Mouse (Mus musculus) left cerebral cortex, postnatal 36 days (tissue): Measurements from ENCODE around the gene Ptprn. TPM values are rescaled to one million over a fixed set of nuclear protein-coding genes. Genes with fewer than 3 reads are reported as not detected.

Experiments
- DNase-seq, 2 experiments: peaks; one replicate each; pipeline ENCODE4 v3.0.0; 2021 to 2022; ENCODE audit warnings: low spot score in 2 of 2, mixed read lengths in 1 of 2
- intact Hi-C: fragments of 180-260 bp; cut with DNase I; formaldehyde crosslinking; loops from one replicate; pipeline ENCODE4 v1.15.1; 2025
- total RNA-seq, 2 experiments: library from RNA; stranded (reverse); gene quantifications; 2 replicates each; pipeline ENCODE4 v1.2.3; 2021

Gene Ptprn
- total RNA-seq: 100 to 1,000 TPM; 468 to 499 TPM

DNA sequence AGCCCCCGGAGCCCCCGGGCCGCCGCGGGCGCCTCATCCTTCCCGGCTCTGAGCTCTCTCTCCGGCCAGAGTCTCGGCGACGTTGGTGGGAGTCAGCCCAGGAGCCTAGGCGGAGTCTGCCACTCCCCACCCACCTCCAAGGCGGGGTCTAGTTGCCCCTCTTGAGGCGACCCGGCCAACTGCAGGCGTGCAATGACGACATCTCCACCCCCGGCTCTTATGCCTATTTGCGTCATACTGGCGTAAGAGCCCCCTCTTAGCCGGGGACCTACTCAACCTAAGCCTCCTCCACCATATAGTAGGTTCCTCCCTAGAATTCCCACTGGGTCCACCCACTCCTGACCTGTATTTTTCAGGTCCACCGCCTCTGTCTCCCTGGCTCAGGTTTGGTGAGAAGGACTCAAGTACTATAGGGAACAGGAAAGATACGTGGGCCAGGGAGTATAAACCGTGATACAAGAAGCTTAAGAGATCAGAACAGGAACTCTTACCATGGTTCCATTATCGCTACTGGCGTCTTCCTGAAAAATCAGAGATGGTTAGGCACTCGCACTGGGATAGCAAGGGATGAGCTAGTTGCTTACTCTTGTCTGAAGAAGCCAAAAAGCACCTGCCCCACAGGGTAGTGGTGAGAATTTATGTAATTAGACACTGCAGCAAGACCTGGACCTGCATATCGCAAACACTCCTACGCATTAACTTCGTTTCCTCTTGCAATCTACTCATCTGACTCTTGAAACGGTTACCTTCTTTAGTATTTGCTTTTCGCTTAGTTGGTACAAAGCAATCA lies at the start of gene Ptprn:
TSS of gene Ptprn (minus strand) at position 412 of the 790 bp plus-strand sequence.
- intact Hi-C loops: loop anchor here (2.0 kb wide), 1 partner anchor 15 kb away; the partner anchor contains the start of gene Resp18
- peak; percentile 78 to 88 for DNase-seq

DNA sequence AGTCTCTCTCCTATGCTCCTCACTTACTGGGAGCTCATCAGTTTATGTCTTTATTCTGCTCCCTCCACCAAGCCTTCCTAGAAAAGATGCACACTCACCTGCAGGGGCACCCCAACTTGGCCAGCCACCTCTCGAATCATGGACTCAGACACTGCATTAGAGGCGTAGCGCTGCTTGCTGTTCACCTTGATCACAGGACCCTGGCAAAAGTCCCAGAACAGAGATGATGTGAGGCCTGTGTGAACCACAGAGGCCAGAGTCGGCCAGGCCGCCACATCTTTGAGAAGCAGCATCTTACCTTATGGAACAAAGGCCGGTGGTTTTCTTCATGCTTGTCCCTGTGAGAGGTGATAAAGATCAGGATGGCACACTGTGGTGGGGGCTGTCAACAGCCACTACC lies 47.4 kb upstream of the Ptprn start:
- no peak for DNase-seq
- intact Hi-C loops: no loop called here

DNA sequence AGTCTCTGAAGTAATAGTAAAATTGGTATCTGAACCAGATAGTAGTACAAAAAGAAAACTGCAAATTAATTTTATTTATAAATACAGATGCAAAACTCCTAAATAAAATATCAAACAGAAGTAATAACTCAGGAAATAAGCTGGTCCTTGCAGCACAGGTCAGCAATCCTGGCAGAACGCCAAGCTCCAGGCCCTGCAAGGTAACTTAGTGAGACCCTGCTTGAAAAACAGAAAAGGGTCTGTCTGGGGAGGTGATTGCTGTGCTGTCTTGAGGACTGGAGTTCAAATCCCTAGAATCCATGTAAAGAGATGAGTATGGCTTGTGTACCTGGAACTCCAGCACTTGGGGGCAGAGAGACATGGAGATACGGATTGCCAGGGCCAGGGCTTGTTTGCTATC lies 40.4 kb upstream of the Ptprn start:
- DNase-seq: no peak
- intact Hi-C loops: no loop called here

DNA sequence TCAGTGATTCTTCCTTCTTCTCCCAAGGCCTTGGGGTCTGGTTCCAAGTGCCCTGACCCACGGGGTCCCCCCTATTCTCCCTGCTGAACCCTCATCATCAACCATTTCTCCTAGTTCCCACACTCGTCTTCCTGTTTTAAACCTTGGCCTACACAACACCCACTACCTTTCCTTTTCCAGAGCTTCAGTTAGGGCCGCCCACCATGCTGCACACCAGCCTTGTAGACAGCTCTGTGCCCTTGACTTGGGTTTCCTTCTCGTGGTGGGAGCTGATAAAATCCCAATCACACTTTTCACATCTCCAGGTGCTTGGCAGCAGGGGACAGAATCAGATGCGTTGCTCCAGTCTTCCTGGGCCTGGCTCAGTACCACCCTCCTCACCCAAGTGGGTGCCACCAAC lies 30.0 kb upstream of the Ptprn start:
- peak in 1 of 2 experiments; percentile 49 for DNase-seq
- intact Hi-C loops: no loop called here

DNA sequence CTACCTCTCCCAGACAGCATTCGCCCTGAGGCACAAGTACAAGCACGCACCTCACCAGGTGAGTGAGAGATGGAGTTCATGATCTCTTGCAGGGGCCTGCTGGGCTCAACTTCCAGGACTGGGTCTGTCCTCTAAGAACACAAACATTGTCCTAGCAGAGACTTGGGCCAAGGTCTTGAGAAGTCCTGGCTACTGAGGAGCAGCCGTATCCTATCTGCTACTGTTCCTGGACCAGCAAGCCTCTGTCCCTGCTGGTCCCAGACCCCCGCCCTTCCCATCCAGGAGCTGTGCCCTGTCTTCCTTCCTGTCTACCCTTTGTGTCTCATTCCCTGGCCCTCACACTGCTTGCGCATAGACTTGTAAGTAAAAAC lies 29.0 kb upstream of the Ptprn start:
- intact Hi-C loops: no loop called here
- no peak for DNase-seq

DNA sequence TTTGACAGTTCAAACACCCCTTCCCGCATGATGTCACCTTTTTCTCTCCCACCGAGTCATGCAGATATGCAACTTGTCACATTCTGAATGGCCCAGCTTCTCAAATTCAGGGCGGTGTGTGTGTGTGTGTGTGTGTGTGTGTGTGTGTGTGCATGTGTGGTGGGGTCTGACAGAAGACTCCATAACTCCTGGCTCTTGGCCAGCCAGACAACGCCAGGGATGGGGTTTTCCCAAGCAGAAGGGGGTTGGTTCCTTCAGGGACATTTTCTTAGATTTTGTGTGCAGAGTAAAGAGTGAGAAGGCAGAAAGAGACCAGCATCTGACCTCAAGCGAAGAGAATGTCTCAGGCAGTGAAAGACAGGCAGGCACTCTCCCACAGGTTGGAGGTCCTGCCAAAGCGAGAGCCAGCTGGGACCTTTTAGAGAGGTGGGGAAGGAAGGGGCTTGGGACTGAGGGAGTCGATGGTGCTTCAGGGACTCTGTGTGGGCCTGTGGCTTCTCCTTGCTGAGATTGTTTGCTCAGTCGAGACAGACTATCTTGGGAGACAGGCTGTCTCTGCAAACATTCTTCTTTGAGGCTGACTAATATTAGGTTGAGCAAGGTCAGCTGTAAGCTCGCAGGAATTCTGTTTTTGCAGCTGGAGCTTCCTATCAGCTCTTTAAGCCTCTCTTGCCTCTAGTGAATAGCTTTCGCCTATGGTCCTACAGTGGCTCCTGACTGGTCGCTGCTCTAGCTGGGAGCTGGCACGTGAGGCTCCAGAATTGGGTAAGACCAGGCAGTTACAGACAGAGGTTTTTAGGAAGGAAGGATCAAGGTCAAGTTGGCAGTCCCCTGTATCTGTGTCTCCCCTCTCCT lies 28.4 kb upstream of the Ptprn start:
- no peak for DNase-seq
- intact Hi-C loops: no loop called here

GRCm38 (mm10) chr1:75291321-75291720 lies 27.0 kb upstream of the Ptprn start:
- DNase-seq: no peak
- intact Hi-C loops: loop anchor here (2.0 kb wide), 2 partner anchors 29 to 37 kb away; no protein-coding TSS in a partner anchor

DNA sequence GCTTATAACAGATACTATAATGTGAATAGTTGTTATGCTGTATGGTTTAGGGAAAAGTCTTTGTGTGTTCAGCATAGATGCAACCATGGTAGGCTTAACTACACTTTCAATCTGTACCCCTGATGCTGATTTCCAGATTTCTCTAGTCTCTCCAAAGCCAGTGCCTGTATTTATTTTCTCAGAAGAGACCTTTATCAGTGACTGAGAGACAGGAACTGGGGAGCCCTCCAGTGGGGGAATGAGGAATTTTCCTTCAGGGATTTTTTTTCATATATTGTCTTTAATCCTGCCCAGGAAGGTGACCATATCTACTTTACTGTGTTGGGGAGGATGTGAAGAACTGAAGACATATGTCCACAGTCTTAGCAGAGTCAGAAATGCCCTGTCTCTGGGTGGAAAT lies 26.3 kb upstream of the Ptprn start:
- intact Hi-C loops: loop anchor here (2.0 kb wide), 2 partner anchors 28 to 36 kb away; no protein-coding TSS in a partner anchor
- DNase-seq: no peak

DNA sequence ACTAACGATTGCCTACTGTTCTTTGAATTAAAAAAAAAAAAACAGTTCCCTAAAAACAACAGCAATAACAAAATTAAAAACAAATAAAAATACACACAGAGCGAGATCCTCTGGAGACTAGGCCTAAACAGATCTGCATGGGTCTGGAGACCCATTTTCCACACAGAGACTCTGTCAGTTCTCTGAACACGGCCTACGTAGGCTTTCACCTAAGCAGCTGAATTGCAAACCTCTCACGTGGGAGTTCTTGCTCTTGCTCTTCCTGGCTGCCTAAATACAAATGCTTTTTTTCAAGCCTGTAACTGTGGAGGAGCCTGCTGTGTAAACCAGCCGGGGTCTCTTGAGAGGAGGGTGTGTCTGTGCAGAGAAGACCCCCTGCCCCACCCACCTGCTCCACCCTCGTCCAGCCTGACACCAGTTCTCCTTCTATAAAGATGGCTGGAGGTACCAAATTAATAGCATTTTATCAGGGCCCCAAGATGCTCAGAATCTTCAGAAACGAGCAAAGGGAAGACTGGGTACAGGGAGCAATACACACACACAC lies 25.7 kb upstream of the Ptprn start:
- DNase-seq: peak in 1 of 2 experiments; percentile 13
- intact Hi-C loops: loop anchor here (2.0 kb wide), 2 partner anchors 27 to 35 kb away; no protein-coding TSS in a partner anchor

GRCm38 (mm10) chr1:75289376-75289775 lies 25.1 kb upstream of the Ptprn start:
- intact Hi-C loops: no loop called here
- peak in 1 of 2 experiments; percentile 23 for DNase-seq

DNA sequence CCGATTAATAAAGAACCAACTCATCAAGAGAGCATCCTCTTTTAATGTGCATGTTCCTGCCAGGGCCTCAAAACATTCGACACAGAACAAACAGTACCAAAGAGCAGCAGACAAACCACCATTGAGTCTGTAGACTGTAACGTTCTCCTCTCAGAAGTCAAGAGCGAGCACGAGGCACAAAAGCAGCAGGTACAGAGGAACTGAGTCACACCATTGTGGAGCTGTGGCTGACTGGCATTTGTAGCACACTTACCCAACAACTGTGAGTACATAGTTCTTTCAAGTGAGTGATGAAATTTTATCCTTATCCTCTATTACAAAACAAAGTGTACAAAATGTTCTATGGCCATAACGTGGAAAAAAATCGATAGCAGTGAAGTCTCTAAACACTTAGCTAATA lies 20.6 kb upstream of the Ptprn start:
- DNase-seq: no peak
- intact Hi-C loops: no loop called here

- intact Hi-C loops: no loop called here
- no peak for DNase-seq
Observed at GRCm38 (mm10) chr1:75283017-75283416, 18.7 kb upstream of the Ptprn start.

- intact Hi-C loops: loop anchor here (2.0 kb wide), 1 partner anchor 13 kb away; the partner anchor contains the start of gene Ptprn
Observed at GRCm38 (mm10) chr1:75278228-75278627, 13.9 kb upstream of the Ptprn start, which contains the start of gene Resp18. Resp18 (minus strand) TSS chr1:75278415.

GRCm38 (mm10) chr1:75277195-75278188 lies 13.2 kb upstream of the Ptprn start:
- intact Hi-C loops: loop anchor here (2.0 kb wide), 1 partner anchor 13 kb away; the partner anchor contains the start of gene Ptprn
- no peak for DNase-seq

More at GRCm38 (mm10) chr1:75278228-75278627, 13.9 kb upstream of the Ptprn start, which contains the start of gene Resp18:
- DNase-seq: no peak

DNA sequence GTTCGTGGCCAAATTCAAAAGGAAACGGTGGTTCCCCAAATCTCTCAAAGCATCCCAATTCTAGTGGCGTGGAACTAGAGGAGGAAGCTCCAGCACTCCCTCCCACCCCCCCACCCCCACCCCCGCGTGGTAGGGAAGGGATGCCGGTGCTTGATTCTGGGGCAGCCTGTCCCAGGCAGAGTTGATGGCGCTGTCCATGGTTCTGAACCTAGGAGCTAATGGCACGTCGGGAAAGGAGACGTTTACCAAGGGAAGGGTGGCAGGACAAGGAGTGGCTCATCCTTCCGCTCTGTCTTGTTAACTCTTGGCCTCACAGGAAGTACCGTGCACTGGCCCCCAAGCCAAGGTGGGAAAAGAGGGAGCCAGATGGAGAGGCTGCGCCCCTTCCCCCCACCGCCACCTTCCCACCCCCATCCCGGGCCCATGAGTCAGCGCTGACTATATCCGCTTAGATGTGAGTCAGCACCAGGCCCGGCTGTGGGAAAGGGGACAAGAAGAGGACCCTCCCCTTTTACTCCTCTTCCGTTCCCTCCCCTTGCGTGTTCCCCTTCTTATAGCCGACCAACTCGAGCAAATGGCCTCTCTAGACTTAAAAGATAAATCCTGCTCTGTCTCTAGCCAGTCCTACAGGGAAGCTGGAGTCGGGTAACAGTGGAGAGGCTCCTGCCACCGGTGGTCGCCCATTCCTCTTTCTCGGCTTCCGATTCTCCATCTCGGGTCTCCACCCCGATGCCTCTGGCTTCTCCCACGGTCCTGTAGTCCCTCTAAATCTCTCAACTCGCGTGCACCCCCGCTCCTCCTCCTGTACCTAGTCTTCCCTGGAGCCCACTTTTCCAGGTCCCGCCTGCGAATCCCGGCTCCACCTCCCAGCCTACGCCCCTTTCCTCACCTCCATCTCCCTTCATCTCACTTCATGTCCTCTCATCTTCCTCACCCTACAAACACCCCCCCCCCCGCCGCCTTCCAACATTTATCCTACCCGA lies 1.0 kb downstream of the Ptprn start:
- intact Hi-C loops: loop anchor here (2.0 kb wide), 2 partner anchors 28 to 44 kb away; partner anchors contain the start of gene Tuba4a

GRCm38 (mm10) chr1:75261278-75261677 lies 3.0 kb downstream of the Ptprn start:
- intact Hi-C loops: no loop called here
- DNase-seq: no peak

More for the DNA sequence above, 1.0 kb downstream of the Ptprn start:
- peak in 1 of 2 experiments; percentile 75 for DNase-seq

DNA sequence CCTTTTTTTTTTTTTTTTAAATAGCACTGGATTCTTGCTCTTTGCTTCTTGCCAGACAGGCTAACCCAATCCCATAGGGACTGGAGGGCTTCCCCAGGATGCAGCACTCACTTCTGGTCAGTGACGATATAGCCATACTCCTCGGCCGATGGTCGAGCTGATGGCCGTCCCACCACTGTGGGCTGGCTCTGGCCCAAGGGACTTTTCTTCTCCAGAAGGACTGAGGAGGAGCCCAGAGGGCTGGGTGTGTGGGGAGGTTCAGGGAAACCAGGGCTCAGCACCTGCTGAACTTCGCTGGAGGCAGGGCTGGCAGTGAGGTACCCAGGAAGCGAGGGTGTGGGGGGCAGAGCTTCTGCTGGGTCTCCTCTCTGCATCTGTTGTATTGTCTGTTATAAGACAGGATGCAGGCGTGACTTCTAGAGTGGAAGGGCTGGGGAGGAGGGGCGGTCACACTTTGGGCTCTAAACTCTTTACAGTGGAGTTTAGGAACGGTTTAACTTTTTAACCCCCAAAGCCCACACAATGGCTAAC lies 8.7 kb downstream of the Ptprn start:
- DNase-seq: peak; percentile 4 to 7
- intact Hi-C loops: loop anchor here (2.0 kb wide), 1 partner anchor 35 kb away; no protein-coding TSS in a partner anchor
